Mouse (Mus musculus): ENCODE measurements around the gene Krt82. TPM values are rescaled to one million over a fixed set of nuclear protein-coding genes. Genes with fewer than 3 reads are reported as not detected.
A peak's percentile ranks its signal among the peaks of the same experiment; 100 is the strongest.

Gene Krt82
- polyA plus RNA-seq (2015; fragmentation: Nextera tagmentation; extraction: Ambion mirVana), result not detected in 2 replicates

DNA sequence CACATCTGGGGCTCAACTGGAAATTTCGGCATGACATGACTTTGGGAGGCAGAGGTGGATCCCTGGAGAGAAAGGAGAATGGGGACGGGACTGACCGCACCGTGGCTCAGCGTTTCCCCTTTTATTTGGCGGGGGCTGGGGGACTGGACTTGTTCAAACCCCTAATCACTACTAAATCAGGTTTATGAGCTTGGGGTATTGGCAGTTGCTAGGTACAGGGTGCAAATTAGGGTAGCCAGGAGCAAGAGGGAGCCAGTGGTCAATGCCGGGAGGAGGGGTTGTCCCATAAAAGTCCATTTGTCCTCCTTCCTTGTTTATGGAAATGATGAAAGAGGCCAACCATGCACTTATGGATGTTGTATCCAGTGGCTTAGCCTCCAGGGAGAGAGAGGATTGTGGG is at the start of gene Krt82:
Krt82 (minus strand) TSS at position 101 of the 400 bp plus-strand sequence.
- Histone ChIP-seq H3K9ac (no peak within 1 kb of the TSS), H3K4me3 (no peak within 1 kb of the TSS), H3K27me3 (peaks cover 5% of the 10 kb centered on the region), H3K4me1 (peaks cover 12% of the 10 kb centered on the region), H3K27ac (no peak within 1 kb of the TSS), H3K9me3 (no peaks in the 10 kb centered on the region), H3K36me3 (no peaks in the 10 kb centered on the region), H3K4me2 (no peak within 1 kb of the TSS)
- ATAC-seq (ENCODE audit: insufficient number of reproducible peaks, low FRiP score, low TSS enrichment, low read depth), result no peak
- 70% methylated on average over 7 of the region's 7 CpGs for WGBS

DNA sequence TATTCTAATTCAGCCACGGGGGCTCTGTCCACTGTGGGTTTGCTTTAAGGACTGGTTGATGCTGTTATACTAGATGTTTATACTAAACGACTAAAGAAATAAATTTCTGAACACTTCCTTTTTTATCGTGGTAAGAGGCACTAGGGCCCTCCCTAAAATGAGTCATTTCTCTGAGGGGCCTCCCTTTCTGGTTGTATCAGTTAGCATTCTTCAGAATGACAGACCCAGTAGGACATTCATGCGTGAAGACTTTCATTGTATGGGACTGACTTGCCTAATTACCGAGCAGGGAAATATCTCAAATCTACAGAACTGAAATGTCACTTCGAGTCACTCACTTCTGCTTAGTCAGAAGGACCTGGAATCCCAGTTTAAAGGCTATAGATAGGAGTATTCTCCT is 48.7 kb upstream of the Krt82 start:
- no peaks in the 10 kb centered on the region for H3K9me3 ChIP-seq
- H3K36me3 ChIP-seq, result no peaks in the 10 kb centered on the region
- H3K27me3 ChIP-seq, result no peaks in the 10 kb centered on the region; the same call in 1 of the 2 replicates
- WGBS, result 60% methylated on average over 6 of the region's 6 CpGs
- H3K9ac ChIP-seq, result no peak overlapping the region
- no peak overlapping the region for H3K27ac ChIP-seq
- ATAC-seq (ENCODE audit: insufficient number of reproducible peaks, low FRiP score, low TSS enrichment, low read depth), result no peak
- no peaks in the 10 kb centered on the region for H3K4me1 ChIP-seq
- H3K4me3 ChIP-seq, result no peak overlapping the region
- no peak overlapping the region for H3K4me2 ChIP-seq

- no peaks in the 10 kb centered on the region for H3K9me3 ChIP-seq
- H3K4me1 ChIP-seq, result no peaks in the 10 kb centered on the region
- ATAC-seq (ENCODE audit: insufficient number of reproducible peaks, low FRiP score, low TSS enrichment, low read depth), result no peak
- no peak overlapping the region for H3K4me3 ChIP-seq
- H3K27ac ChIP-seq, result no peak overlapping the region
- no peak overlapping the region for H3K9ac ChIP-seq
- H3K4me2 ChIP-seq, result no peak overlapping the region
- H3K36me3 ChIP-seq, result no peaks in the 10 kb centered on the region
- 81% methylated on average over 10 of the region's 10 CpGs for WGBS
- H3K27me3 ChIP-seq, result no peaks in the 10 kb centered on the region
Observed at GRCm38 (mm10) chr15:101588216-101588615, 37.7 kb upstream of the Krt82 start.

- Histone ChIP-seq H3K4me1 (no peaks in the 10 kb centered on the region), H3K4me3 (no peak overlapping the region), H3K27me3 (no peaks in the 10 kb centered on the region), H3K9me3 (no peaks in the 10 kb centered on the region), H3K4me2 (no peak overlapping the region), H3K9ac (no peak overlapping the region), H3K36me3 (no peaks in the 10 kb centered on the region), H3K27ac (no peak overlapping the region)
- 41% methylated on average over 2 of the region's 2 CpGs for WGBS
- no peak for ATAC-seq (ENCODE audit: insufficient number of reproducible peaks, low FRiP score, low TSS enrichment, low read depth)
Observed at GRCm38 (mm10) chr15:101584456-101584855, 34.0 kb upstream of the Krt82 start.

DNA sequence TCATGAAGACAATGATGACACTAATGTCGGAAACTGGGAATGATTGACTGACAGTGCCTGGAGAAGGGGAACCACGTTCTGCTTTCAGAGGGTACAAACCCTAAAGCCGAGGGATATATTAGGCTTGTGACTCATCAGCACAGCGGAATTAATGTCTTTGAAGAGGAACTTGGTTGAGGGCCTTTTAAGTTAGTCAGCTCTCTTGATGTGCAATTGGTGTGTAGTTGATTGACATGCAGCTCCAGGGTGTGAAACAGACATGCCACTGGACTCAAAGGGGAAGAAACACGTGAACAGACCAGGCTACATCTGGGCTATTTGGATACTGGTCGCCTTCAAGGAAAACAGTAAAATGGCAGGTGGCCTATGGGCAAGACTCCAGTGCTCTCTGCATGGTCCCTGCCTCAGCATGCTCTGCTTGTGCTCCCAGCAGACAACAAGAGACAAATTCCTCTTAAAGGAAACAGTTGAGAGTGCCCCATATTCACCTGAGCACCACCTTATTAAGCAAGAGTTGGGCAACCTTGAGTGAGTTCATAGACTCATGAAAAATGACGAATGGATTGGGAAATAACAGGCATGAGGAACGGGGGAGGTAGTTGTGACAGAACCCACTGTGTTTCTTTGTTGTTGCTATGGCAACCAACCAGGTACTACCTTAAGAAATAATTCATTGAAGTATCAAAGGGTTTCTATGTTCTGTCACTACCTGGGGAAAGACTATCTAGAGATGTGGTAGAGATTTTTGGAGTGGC is 32.9 kb upstream of the Krt82 start:
- H3K9ac ChIP-seq, result no peak overlapping the region
- WGBS, result 55% methylated on average over 8 of the region's 8 CpGs
- no peaks in the 10 kb centered on the region for H3K27me3 ChIP-seq
- H3K4me3 ChIP-seq, result no peak overlapping the region
- H3K4me2 ChIP-seq, result no peak overlapping the region
- H3K27ac ChIP-seq, result no peak overlapping the region
- no peak for ATAC-seq (ENCODE audit: insufficient number of reproducible peaks, low FRiP score, low TSS enrichment, low read depth)
- no peaks in the 10 kb centered on the region for H3K9me3 ChIP-seq
- H3K36me3 ChIP-seq, result no peaks in the 10 kb centered on the region
- no peaks in the 10 kb centered on the region for H3K4me1 ChIP-seq

GRCm38 (mm10) chr15:101581701-101582100 is 31.2 kb upstream of the Krt82 start:
- Histone ChIP-seq H3K4me3 (no peak overlapping the region), H3K4me2 (no peak overlapping the region), H3K27ac (no peak overlapping the region), H3K4me1 (no peaks in the 10 kb centered on the region), H3K9me3 (no peaks in the 10 kb centered on the region), H3K27me3 (no peaks in the 10 kb centered on the region), H3K9ac (no peak overlapping the region), H3K36me3 (no peaks in the 10 kb centered on the region)
- ATAC-seq (ENCODE audit: insufficient number of reproducible peaks, low FRiP score, low TSS enrichment, low read depth), result no peak
- 73% methylated on average over 3 of the region's 3 CpGs for WGBS

DNA sequence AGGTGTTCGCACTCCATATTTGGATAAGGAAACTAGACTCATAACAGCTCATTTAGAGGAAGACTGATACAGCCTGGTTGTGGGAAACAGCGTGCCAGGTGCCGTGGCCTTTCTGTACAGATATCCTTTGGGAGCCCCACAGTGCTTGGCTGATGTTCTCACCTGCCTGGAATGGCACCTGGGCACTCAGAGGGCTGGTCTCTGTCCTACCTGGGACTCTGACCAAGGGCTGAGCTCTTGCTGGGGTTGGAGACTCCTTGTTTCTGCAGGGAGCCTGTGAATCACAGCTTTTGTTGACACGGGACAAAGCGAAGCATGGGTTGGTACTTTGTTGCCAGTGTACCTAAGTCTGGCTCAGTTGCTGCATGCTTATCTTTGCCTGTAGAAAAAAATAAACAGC is 25.0 kb upstream of the Krt82 start:
- H3K27ac ChIP-seq, result no peak overlapping the region
- H3K9me3 ChIP-seq, result no peaks in the 10 kb centered on the region
- no peak overlapping the region for H3K9ac ChIP-seq
- no peak overlapping the region for H3K4me2 ChIP-seq
- no peak for ATAC-seq (ENCODE audit: insufficient number of reproducible peaks, low FRiP score, low TSS enrichment, low read depth)
- peaks cover 10% of the 10 kb centered on the region for H3K4me1 ChIP-seq
- H3K36me3 ChIP-seq, result no peaks in the 10 kb centered on the region
- WGBS, result 85% methylated on average over 5 of the region's 5 CpGs
- H3K4me3 ChIP-seq, result no peak overlapping the region
- no peaks in the 10 kb centered on the region for H3K27me3 ChIP-seq

GRCm38 (mm10) chr15:101573796-101574345 is 23.4 kb upstream of the Krt82 start, which contains the start of gene Krt75:
Gene Krt75 (minus strand): TSS chr15:101573904.
- 45% methylated on average over 15 of the region's 15 CpGs for WGBS
- Histone ChIP-seq H3K4me2 (no peak within 1 kb of the TSS), H3K27me3 (no peaks in the 10 kb centered on the region), H3K36me3 (no peaks in the 10 kb centered on the region), H3K9me3 (no peaks in the 10 kb centered on the region), H3K27ac (no peak within 1 kb of the TSS), H3K4me1 (peaks cover 10% of the 10 kb centered on the region), H3K4me3 (no peak within 1 kb of the TSS), H3K9ac (no peak within 1 kb of the TSS)
- ATAC-seq (ENCODE audit: insufficient number of reproducible peaks, low FRiP score, low TSS enrichment, low read depth), result no peak

GRCm38 (mm10) chr15:101567780-101568179 is 17.3 kb upstream of the Krt82 start:
- no peaks in the 10 kb centered on the region for H3K27me3 ChIP-seq
- H3K9ac ChIP-seq, result no peak overlapping the region
- ATAC-seq (ENCODE audit: insufficient number of reproducible peaks, low FRiP score, low TSS enrichment, low read depth), result no peak
- peaks cover 29% of the 10 kb centered on the region for H3K4me1 ChIP-seq
- no peaks in the 10 kb centered on the region for H3K9me3 ChIP-seq
- no peak overlapping the region for H3K27ac ChIP-seq
- H3K36me3 ChIP-seq, result no peaks in the 10 kb centered on the region
- H3K4me2 ChIP-seq, result no peak overlapping the region
- H3K4me3 ChIP-seq, result no peak overlapping the region
- 49% methylated on average over 7 of the region's 7 CpGs for WGBS

DNA sequence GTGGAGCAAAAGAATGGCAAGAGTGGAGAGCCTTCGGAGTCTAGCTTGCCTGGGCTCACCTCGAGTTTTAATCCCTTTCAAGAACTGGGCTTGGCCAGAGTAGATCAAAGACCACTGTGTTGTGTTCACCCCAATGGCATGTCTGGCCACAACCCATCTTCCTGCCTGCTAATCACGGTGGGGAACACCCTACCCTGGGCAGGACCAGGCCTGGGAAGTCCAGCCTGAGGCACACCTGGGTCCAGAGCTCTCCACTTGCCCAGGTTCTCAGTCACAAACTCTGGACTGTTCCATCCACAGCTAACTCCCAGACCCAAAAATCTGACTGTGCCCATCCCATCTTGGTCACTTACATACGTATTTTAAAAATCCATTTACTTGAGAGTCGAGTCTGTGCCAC is 12.4 kb upstream of the Krt82 start, which contains the start of gene Krt90:
Krt90 (minus strand) TSS at position 101 of the 400 bp plus-strand sequence.
- Histone ChIP-seq H3K4me1 (peaks cover 32% of the 10 kb centered on the region), H3K4me2 (no peak within 1 kb of the TSS), H3K9me3 (no peaks in the 10 kb centered on the region), H3K9ac (no peak within 1 kb of the TSS), H3K27me3 (no peaks in the 10 kb centered on the region), H3K4me3 (no peak within 1 kb of the TSS), H3K36me3 (no peaks in the 10 kb centered on the region), H3K27ac (no peak within 1 kb of the TSS; the same call in 1 of the 2 replicates)
- no peak for ATAC-seq (ENCODE audit: insufficient number of reproducible peaks, low FRiP score, low TSS enrichment, low read depth)
- WGBS, result 64% methylated on average over 5 of the region's 5 CpGs

DNA sequence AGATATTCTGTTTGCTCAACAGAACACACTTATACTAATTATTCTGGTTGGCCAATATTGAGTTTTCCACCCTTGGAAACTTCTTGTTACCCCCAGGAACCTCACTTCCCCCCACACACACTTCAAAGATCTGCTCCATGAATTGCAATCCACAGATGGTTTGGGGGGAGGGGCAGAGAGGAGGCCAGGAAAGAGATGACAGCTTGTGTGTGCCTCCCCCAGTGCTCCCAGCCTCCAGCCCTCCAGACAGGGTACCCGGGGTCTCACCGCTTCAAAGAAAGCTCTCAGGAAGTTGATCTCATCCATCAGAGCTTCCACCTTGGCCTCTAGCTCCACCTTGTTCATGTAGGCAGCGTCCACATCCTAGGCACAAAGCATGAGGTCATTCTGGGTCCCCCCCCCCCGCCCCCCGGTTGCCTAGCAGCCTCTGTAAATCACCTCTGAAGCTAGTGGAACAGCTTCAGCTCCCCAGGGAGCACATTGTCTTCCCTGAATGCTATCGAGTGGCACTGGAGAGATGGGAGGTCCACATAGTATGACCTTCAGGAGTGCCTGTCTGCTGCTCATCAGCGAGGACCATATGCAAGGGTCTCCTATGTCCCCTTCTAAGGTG is 7.7 kb upstream of the Krt82 start:
- Histone ChIP-seq H3K36me3 (no peaks in the 10 kb centered on the region), H3K27me3 (no peaks in the 10 kb centered on the region; the same call in 1 of the 2 replicates), H3K4me3 (no peak overlapping the region), H3K4me2 (no peak overlapping the region), H3K4me1 (peaks cover 5% of the 10 kb centered on the region), H3K27ac (no peak overlapping the region), H3K9ac (no peak overlapping the region), H3K9me3 (no peaks in the 10 kb centered on the region)
- ATAC-seq (ENCODE audit: insufficient number of reproducible peaks, low FRiP score, low TSS enrichment, low read depth), result no peak
- WGBS, result 10% methylated on average over 7 of the region's 7 CpGs

GRCm38 (mm10) chr15:101553169-101553568 is 2.7 kb upstream of the Krt82 start:
- H3K36me3 ChIP-seq, result no peaks in the 10 kb centered on the region
- H3K4me1 ChIP-seq, result peaks cover 16% of the 10 kb centered on the region
- peak overlapping the region; percentile 11; the same call in 1 of the 2 replicates for H3K4me2 ChIP-seq
- WGBS, result 0% methylated on average over 11 of the region's 11 CpGs
- peak; percentile 71 for ATAC-seq (ENCODE audit: insufficient number of reproducible peaks, low FRiP score, low TSS enrichment, low read depth)
- 0 out of 2 replicates have a peak overlapping the region, but pooled peaks have one; percentile 3 for H3K4me3 ChIP-seq
- no peak overlapping the region for H3K9ac ChIP-seq
- H3K27me3 ChIP-seq, result peaks cover 5% of the 10 kb centered on the region
- no peaks in the 10 kb centered on the region for H3K9me3 ChIP-seq
- no peak overlapping the region for H3K27ac ChIP-seq

Measured in limb, embryonic 15.5 days (tissue).